Mouse (Mus musculus): Measurements from ENCODE around the gene Mbd4. TPM values are rescaled to one million over a fixed set of nuclear protein-coding genes. Genes with fewer than 3 reads are reported as not detected.
"Not testable (repeated sequence)": the region's sequence is repeated elsewhere in the genome, so short reads cannot be mapped to it uniquely, and the experiment has no call there.

Mbd4 gene
- polyA plus RNA-seq, 2 experiments, result 13.0 to 18.8 TPM

- TF ChIP-seq POLR2A (IDR thresholded peaks at IDR 0.05; ENCODE audit: borderline replicate concordance, extremely low read depth, insufficient read depth, insufficient read length), result no peak
These were observed 25.5 kb upstream of the Mbd4 start for GRCm38 (mm10) chr6:115878694-115879093.

GRCm38 (mm10) chr6:115877239-115877638, 24.1 kb upstream of the Mbd4 start:
- ATAC-seq (ENCODE audit: low FRiP score, low read depth) (no peak), DNase-seq (ENCODE audit: low spot score) (no peak)
- WGBS, result 86% methylated on average over 2 of the region's 2 CpGs
- H3K9ac ChIP-seq (ENCODE audit: low read depth, low read length, severe bottlenecking), result no peak overlapping the region
- H3K27ac ChIP-seq (replicated peaks; ENCODE audit: low read depth, low read length), result no peak overlapping the region
- TF ChIP-seq POLR2A (IDR thresholded peaks at IDR 0.05; ENCODE audit: borderline replicate concordance, extremely low read depth, insufficient read depth, insufficient read length), result no peak
- no peak overlapping the region for H3K4me2 ChIP-seq (replicated peaks; ENCODE audit: low read depth, low read length, severe bottlenecking)
- H3K36me3 ChIP-seq (ENCODE audit: control insufficient read depth, insufficient read depth, low read length), result peaks cover 12% of the 10 kb centered on the region
- H3K4me3 ChIP-seq (replicated peaks; ENCODE audit: low read length), result no peak overlapping the region
- no peaks in the 10 kb centered on the region for H3K9me3 ChIP-seq (ENCODE audit: control insufficient read depth, low read length)
- H3K27me3 ChIP-seq (ENCODE audit: control insufficient read depth, insufficient read depth, low read length), result no peaks in the 10 kb centered on the region
- no peaks in the 10 kb centered on the region for H3K4me1 ChIP-seq (ENCODE audit: control insufficient read depth, insufficient read depth, low read length)

More at GRCm38 (mm10) chr6:115878694-115879093, 25.5 kb upstream of the Mbd4 start:
- Histone ChIP-seq H3K9ac (ENCODE audit: low read depth, low read length, severe bottlenecking) (no peak overlapping the region), H3K27me3 (ENCODE audit: control insufficient read depth, insufficient read depth, low read length) (no peaks in the 10 kb centered on the region), H3K4me2 (replicated peaks; ENCODE audit: low read depth, low read length, severe bottlenecking) (no peak overlapping the region), H3K36me3 (ENCODE audit: control insufficient read depth, insufficient read depth, low read length) (peaks cover 22% of the 10 kb centered on the region), H3K27ac (replicated peaks; ENCODE audit: low read depth, low read length) (no peak overlapping the region), H3K4me3 (replicated peaks; ENCODE audit: low read length) (no peak overlapping the region), H3K4me1 (ENCODE audit: control insufficient read depth, insufficient read depth, low read length) (no peaks in the 10 kb centered on the region), H3K9me3 (ENCODE audit: control insufficient read depth, low read length) (no peaks in the 10 kb centered on the region)
- ATAC-seq (ENCODE audit: low FRiP score, low read depth) (no peak), DNase-seq (ENCODE audit: low spot score) (no peak)
- 89% methylated on average over 6 of the region's 6 CpGs for WGBS

GRCm38 (mm10) chr6:115871318-115871717, 18.1 kb upstream of the Mbd4 start:
- H3K27me3 ChIP-seq (ENCODE audit: control insufficient read depth, insufficient read depth, low read length); H3K4me3 ChIP-seq (replicated peaks; ENCODE audit: low read length); H3K36me3 ChIP-seq (ENCODE audit: control insufficient read depth, insufficient read depth, low read length); H3K9ac ChIP-seq (ENCODE audit: low read depth, low read length, severe bottlenecking); DNase-seq (ENCODE audit: low spot score); H3K27ac ChIP-seq (replicated peaks; ENCODE audit: low read depth, low read length); H3K4me2 ChIP-seq (replicated peaks; ENCODE audit: low read depth, low read length, severe bottlenecking); ATAC-seq (ENCODE audit: low FRiP score, low read depth); H3K9me3 ChIP-seq (ENCODE audit: control insufficient read depth, low read length); H3K4me1 ChIP-seq (ENCODE audit: control insufficient read depth, insufficient read depth, low read length): not testable (repeated sequence)
- WGBS, result no CpG with 5 or more reads among the region's 3 CpGs

- H3K9me3 ChIP-seq (ENCODE audit: control insufficient read depth, low read length); DNase-seq (ENCODE audit: low spot score); H3K4me2 ChIP-seq (replicated peaks; ENCODE audit: low read depth, low read length, severe bottlenecking); ATAC-seq (ENCODE audit: low FRiP score, low read depth); H3K27me3 ChIP-seq (ENCODE audit: control insufficient read depth, insufficient read depth, low read length); H3K9ac ChIP-seq (ENCODE audit: low read depth, low read length, severe bottlenecking); H3K4me3 ChIP-seq (replicated peaks; ENCODE audit: low read length); H3K4me1 ChIP-seq (ENCODE audit: control insufficient read depth, insufficient read depth, low read length); H3K27ac ChIP-seq (replicated peaks; ENCODE audit: low read depth, low read length): not testable (repeated sequence)
- peaks cover 12% of the 10 kb centered on the region for H3K36me3 ChIP-seq (ENCODE audit: control insufficient read depth, insufficient read depth, low read length)
- no CpG with 5 or more reads among the region's 3 CpGs for WGBS
These were observed 14.0 kb upstream of the Mbd4 start for GRCm38 (mm10) chr6:115867157-115867556.

GRCm38 (mm10) chr6:115865246-115865645, 12.1 kb upstream of the Mbd4 start:
- no peak for TF ChIP-seq POLR2A (IDR thresholded peaks at IDR 0.05; ENCODE audit: borderline replicate concordance, extremely low read depth, insufficient read depth, insufficient read length)
- Histone ChIP-seq H3K9ac (ENCODE audit: low read depth, low read length, severe bottlenecking) (no peak overlapping the region), H3K9me3 (ENCODE audit: control insufficient read depth, low read length) (no peaks in the 10 kb centered on the region), H3K4me2 (replicated peaks; ENCODE audit: low read depth, low read length, severe bottlenecking) (no peak overlapping the region), H3K4me3 (replicated peaks; ENCODE audit: low read length) (no peak overlapping the region), H3K27me3 (ENCODE audit: control insufficient read depth, insufficient read depth, low read length) (no peaks in the 10 kb centered on the region), H3K4me1 (ENCODE audit: control insufficient read depth, insufficient read depth, low read length) (no peaks in the 10 kb centered on the region), H3K27ac (replicated peaks; ENCODE audit: low read depth, low read length) (no peak overlapping the region), H3K36me3 (ENCODE audit: control insufficient read depth, insufficient read depth, low read length) (peaks cover 12% of the 10 kb centered on the region)
- no peak for ATAC-seq (ENCODE audit: low FRiP score, low read depth)
- no peak for DNase-seq (ENCODE audit: low spot score)
- 94% methylated on average over 4 of the region's 4 CpGs for WGBS

GRCm38 (mm10) chr6:115863340-115863841, 10.2 kb upstream of the Mbd4 start:
- WGBS, result 65% methylated on average over 7 of the region's 7 CpGs
- H3K27ac ChIP-seq (replicated peaks; ENCODE audit: low read depth, low read length), result no peak overlapping the region
- TF ChIP-seq POLR2A (IDR thresholded peaks at IDR 0.05; ENCODE audit: borderline replicate concordance, extremely low read depth, insufficient read depth, insufficient read length), result no peak

More at GRCm38 (mm10) chr6:115863340-115863841, 10.2 kb upstream of the Mbd4 start:
- H3K27me3 ChIP-seq (ENCODE audit: control insufficient read depth, insufficient read depth, low read length), result no peaks in the 10 kb centered on the region
- no peaks in the 10 kb centered on the region for H3K4me1 ChIP-seq (ENCODE audit: control insufficient read depth, insufficient read depth, low read length)
- H3K4me3 ChIP-seq (replicated peaks; ENCODE audit: low read length), result no peak overlapping the region
- H3K9ac ChIP-seq (ENCODE audit: low read depth, low read length, severe bottlenecking), result no peak overlapping the region
- peaks cover 12% of the 10 kb centered on the region for H3K36me3 ChIP-seq (ENCODE audit: control insufficient read depth, insufficient read depth, low read length)
- ATAC-seq (ENCODE audit: low FRiP score, low read depth), result no peak
- DNase-seq (ENCODE audit: low spot score), result no peak
- H3K9me3 ChIP-seq (ENCODE audit: control insufficient read depth, low read length), result no peaks in the 10 kb centered on the region
- no peak overlapping the region for H3K4me2 ChIP-seq (replicated peaks; ENCODE audit: low read depth, low read length, severe bottlenecking)

Data from limb, embryonic 14.5 days (tissue).